Mouse (Mus musculus) liver, embryonic 16.5 days (tissue): Measurements from ENCODE around the gene Cdkl3. TPM values are rescaled to one million over a fixed set of nuclear protein-coding genes. Genes with fewer than 3 reads are reported as not detected.

Experiments used
- ATAC-seq: fragments of 200-750 bp; cut with Nextera tagmentation; 2 replicates; pipeline ENCODE4 v1.8.0; 2017; ENCODE audit warnings: low read depth, mild to moderate bottlenecking, moderate number of reproducible peaks, moderate library complexity
- H3K27ac ChIP-seq: fragments of 300-500 bp; sonication (generic); 2 replicates; pipeline ENCODE4 v1.5.1; 2014; ENCODE audit warnings: mild to moderate bottlenecking, low read length
- H3K27me3 ChIP-seq: fragments of 300-500 bp; sonication (generic); 2 replicates; pipeline ENCODE4 v1.6.1; 2014; ENCODE audit warnings: low read depth, low read length, mixed read lengths; ENCODE audit not compliant: control insufficient read depth, insufficient read depth
- H3K36me3 ChIP-seq: fragments of 300-500 bp; sonication (generic); 2 replicates; pipeline ENCODE4 v1.6.1; 2014; ENCODE audit warnings: mild to moderate bottlenecking; ENCODE audit not compliant: control insufficient read depth, insufficient read depth
- H3K4me1 ChIP-seq: fragments of 300-500 bp; sonication (generic); 2 replicates; pipeline ENCODE4 v1.6.1; 2014; ENCODE audit warnings: low read depth, low read length, mixed read lengths; ENCODE audit not compliant: control insufficient read depth
- H3K4me2 ChIP-seq: fragments of 300-500 bp; sonication (generic); 2 replicates; pipeline ENCODE4 v1.6.1; 2014; ENCODE audit warnings: low read depth, low read length, mixed read lengths
- H3K4me3 ChIP-seq: fragments of 300-500 bp; sonication (generic); 2 replicates; pipeline ENCODE4 v1.5.1; 2014; ENCODE audit warnings: low read depth, mild to moderate bottlenecking, low read length
- H3K9ac ChIP-seq: fragments of 300-500 bp; sonication (generic); 2 replicates; pipeline ENCODE4 v1.6.1; 2014; ENCODE audit warnings: low read depth, low read length
- H3K9me3 ChIP-seq: fragments of 300-500 bp; sonication (generic); replicated peaks from 2 replicates; pipeline ENCODE4 v1.6.1; 2016; ENCODE audit warnings: low read length; ENCODE audit not compliant: control insufficient read depth
- WGBS: fragments of 180-500 bp; shearing (Covaris S2); extraction: QIAGEN DNeasy Blood & Tissue Kit; methylation state at CpG from one replicate; pipeline ENCODE4 v1.1.7; 2014; ENCODE audit not compliant: insufficient replicate concordance; 5-methylcytosine and 5-hydroxymethylcytosine counted together
- polyA plus RNA-seq: library from polyadenylated mRNA; unstranded; fragments of >200 nt; fragmentation: Nextera tagmentation; extraction: Ambion mirVana; gene quantifications from 2 replicates; pipeline ENCODE4 v1.2.1, GENCODE M21; 2015

Cdkl3 gene
- polyA plus RNA-seq, 1 experiment from 2014 or later, result 0.84 TPM

GRCm38 (mm10) chr11:52037659-52038058, 33.6 kb downstream of the Cdkl3 start:
- H3K9ac ChIP-seq, result no peak overlapping the region
- no peaks in the 10 kb centered on the region for H3K27me3 ChIP-seq
- no peak for ATAC-seq
- no peaks in the 10 kb centered on the region for H3K36me3 ChIP-seq
- WGBS, result 41% methylated on average over 3 of the region's 3 CpGs
- no peaks in the 10 kb centered on the region for H3K9me3 ChIP-seq
- no peak overlapping the region for H3K4me3 ChIP-seq
- H3K4me2 ChIP-seq, result no peak overlapping the region
- H3K27ac ChIP-seq, result no peak overlapping the region
- H3K4me1 ChIP-seq, result no peaks in the 10 kb centered on the region

GRCm38 (mm10) chr11:52043224-52043623, 39.2 kb downstream of the Cdkl3 start:
- no peaks in the 10 kb centered on the region for H3K9me3 ChIP-seq
- H3K27me3 ChIP-seq, result no peaks in the 10 kb centered on the region
- H3K4me2 ChIP-seq, result no peak overlapping the region
- WGBS, result 36% methylated on average over 3 of the region's 3 CpGs
- no peak for ATAC-seq
- H3K4me3 ChIP-seq, result no peak overlapping the region
- H3K4me1 ChIP-seq, result peaks cover 3% of the 10 kb centered on the region; the same call in 1 of the 2 replicates
- H3K27ac ChIP-seq, result no peak overlapping the region
- no peaks in the 10 kb centered on the region for H3K36me3 ChIP-seq
- no peak overlapping the region for H3K9ac ChIP-seq

- Histone ChIP-seq H3K27me3 (no peaks in the 10 kb centered on the region), H3K9ac (no peak overlapping the region), H3K4me1 (peaks cover 3% of the 10 kb centered on the region; the same call in 1 of the 2 replicates), H3K4me2 (no peak overlapping the region), H3K27ac (no peak overlapping the region), H3K4me3 (no peak overlapping the region), H3K9me3 (no peaks in the 10 kb centered on the region), H3K36me3 (no peaks in the 10 kb centered on the region)
- ATAC-seq, result no peak
These were observed 40.1 kb downstream of the Cdkl3 start for GRCm38 (mm10) chr11:52044156-52044555.

GRCm38 (mm10) chr11:52046446-52047165, 42.6 kb downstream of the Cdkl3 start:
- Histone ChIP-seq H3K4me1 (peaks cover 3% of the 10 kb centered on the region; the same call in 1 of the 2 replicates), H3K9me3 (no peaks in the 10 kb centered on the region), H3K27ac (no peak overlapping the region), H3K36me3 (no peaks in the 10 kb centered on the region), H3K4me2 (no peak overlapping the region), H3K27me3 (no peaks in the 10 kb centered on the region), H3K9ac (no peak overlapping the region), H3K4me3 (no peak overlapping the region)
- no peak for ATAC-seq
- 24% methylated on average over 4 of the region's 4 CpGs for WGBS

GRCm38 (mm10) chr11:52053371-52053770, 49.4 kb downstream of the Cdkl3 start:
- Histone ChIP-seq H3K4me2 (no peak overlapping the region), H3K9ac (no peak overlapping the region), H3K4me3 (no peak overlapping the region), H3K27ac (no peak overlapping the region), H3K36me3 (no peaks in the 10 kb centered on the region), H3K4me1 (no peaks in the 10 kb centered on the region), H3K9me3 (no peaks in the 10 kb centered on the region), H3K27me3 (no peaks in the 10 kb centered on the region)
- 56% methylated on average over 6 of the region's 6 CpGs for WGBS
- ATAC-seq, result no peak

GRCm38 (mm10) chr11:52054728-52055127, 50.7 kb downstream of the Cdkl3 start:
- ATAC-seq, result no peak
- H3K27ac ChIP-seq, result no peak overlapping the region
- no peaks in the 10 kb centered on the region for H3K9me3 ChIP-seq
- H3K36me3 ChIP-seq, result no peaks in the 10 kb centered on the region
- no peaks in the 10 kb centered on the region for H3K4me1 ChIP-seq
- H3K9ac ChIP-seq, result no peak overlapping the region
- 71% methylated on average over 3 of the region's 3 CpGs for WGBS
- H3K4me3 ChIP-seq, result no peak overlapping the region
- H3K27me3 ChIP-seq, result no peaks in the 10 kb centered on the region
- no peak overlapping the region for H3K4me2 ChIP-seq

GRCm38 (mm10) chr11:52056198-52056597, 52.2 kb downstream of the Cdkl3 start:
- no peaks in the 10 kb centered on the region for H3K4me1 ChIP-seq
- H3K9ac ChIP-seq, result no peak overlapping the region
- no peak overlapping the region for H3K4me3 ChIP-seq
- H3K9me3 ChIP-seq, result no peaks in the 10 kb centered on the region
- no peak overlapping the region for H3K27ac ChIP-seq
- H3K4me2 ChIP-seq, result no peak overlapping the region
- WGBS, result 45% methylated on average over 5 of the region's 5 CpGs
- no peaks in the 10 kb centered on the region for H3K36me3 ChIP-seq
- no peak for ATAC-seq
- H3K27me3 ChIP-seq, result no peaks in the 10 kb centered on the region

GRCm38 (mm10) chr11:52059001-52059400, 55.0 kb downstream of the Cdkl3 start:
- 53% methylated on average over 5 of the region's 5 CpGs for WGBS
- Histone ChIP-seq H3K4me1 (no peaks in the 10 kb centered on the region), H3K36me3 (no peaks in the 10 kb centered on the region), H3K9me3 (no peaks in the 10 kb centered on the region), H3K9ac (no peak overlapping the region), H3K27me3 (no peaks in the 10 kb centered on the region), H3K4me3 (no peak overlapping the region), H3K4me2 (no peak overlapping the region), H3K27ac (no peak overlapping the region)
- no peak for ATAC-seq

- Histone ChIP-seq H3K4me2 (no peak overlapping the region), H3K27ac (no peak overlapping the region), H3K4me1 (no peaks in the 10 kb centered on the region), H3K27me3 (no peaks in the 10 kb centered on the region), H3K9me3 (no peaks in the 10 kb centered on the region), H3K9ac (no peak overlapping the region), H3K36me3 (no peaks in the 10 kb centered on the region), H3K4me3 (no peak overlapping the region)
- ATAC-seq, result no peak
- 51% methylated on average over 4 of the region's 4 CpGs for WGBS
These were observed 56.3 kb downstream of the Cdkl3 start for GRCm38 (mm10) chr11:52060315-52060714.
